Mouse (Mus musculus) urinary bladder, postnatal 14 days (tissue): ENCODE results near the gene Tmem131.
"Not testable (repeated sequence)": the region's sequence is repeated elsewhere in the genome, so short reads cannot be mapped to it uniquely, and the experiment has no call there.

ENCODE experiments used
- DNase-seq: peaks from one replicate; pipeline ENCODE4 v3.0.0; 2021; ENCODE audit warnings: low spot score

Tmem131 gene

DNA sequence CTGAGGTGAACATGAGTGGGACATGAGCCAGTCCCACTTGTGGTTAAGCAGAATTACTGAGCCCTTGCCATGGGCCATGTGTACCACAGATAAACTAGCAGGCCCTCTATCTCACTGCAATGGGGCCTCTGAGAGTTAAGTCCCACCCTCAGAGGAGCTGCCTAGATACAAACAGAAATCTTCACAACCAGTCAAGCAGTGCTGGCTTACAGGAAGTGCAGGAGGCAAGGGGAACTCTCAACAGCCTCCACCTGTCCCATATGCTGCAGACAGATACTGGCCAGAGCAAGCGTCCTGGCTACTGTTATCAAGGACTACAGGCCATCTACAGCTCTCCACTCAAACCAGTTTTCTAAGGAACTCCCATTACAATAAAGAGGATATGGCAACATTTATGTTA is 23.7 kb downstream of the Tmem131 start:
- DNase-seq: no peak

DNA sequence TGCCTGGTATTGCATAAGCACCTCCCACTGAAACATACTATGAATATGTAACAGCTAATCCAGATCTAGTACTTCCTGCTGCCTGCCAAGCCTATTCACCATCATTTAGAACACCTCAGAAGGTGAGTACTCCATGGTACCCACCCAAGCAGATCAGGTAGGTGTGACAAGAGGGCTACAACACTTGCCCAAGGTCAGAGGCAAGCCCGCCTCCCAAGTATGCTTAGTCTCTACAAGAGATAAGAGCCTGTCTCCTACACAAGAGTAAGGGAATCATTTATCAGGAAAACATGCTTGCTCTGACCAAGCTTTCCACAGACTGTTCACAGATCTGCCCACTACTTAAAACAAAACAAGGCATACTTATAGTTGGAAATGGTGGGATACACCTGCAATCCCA is 26.0 kb downstream of the Tmem131 start:
- no peak for DNase-seq

DNA sequence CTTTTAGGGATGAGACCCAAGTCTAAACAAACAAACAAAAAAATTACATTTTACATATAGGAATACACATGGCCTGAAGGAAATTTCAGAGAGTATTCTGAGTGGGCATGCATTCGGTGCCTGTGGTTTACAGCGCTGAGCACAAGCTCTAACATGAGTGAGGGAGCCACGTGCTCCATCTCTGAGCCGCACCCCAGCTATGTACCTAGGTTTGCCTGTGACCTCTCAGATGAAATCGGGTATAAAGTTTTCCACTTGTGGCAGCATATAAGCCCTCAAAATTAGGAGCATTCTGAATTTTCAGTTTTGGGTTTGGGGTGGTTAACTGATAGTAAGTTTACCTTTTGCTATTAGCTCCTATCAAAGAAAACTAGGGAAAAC is 28.3 kb downstream of the Tmem131 start:
- DNase-seq: no peak

DNA sequence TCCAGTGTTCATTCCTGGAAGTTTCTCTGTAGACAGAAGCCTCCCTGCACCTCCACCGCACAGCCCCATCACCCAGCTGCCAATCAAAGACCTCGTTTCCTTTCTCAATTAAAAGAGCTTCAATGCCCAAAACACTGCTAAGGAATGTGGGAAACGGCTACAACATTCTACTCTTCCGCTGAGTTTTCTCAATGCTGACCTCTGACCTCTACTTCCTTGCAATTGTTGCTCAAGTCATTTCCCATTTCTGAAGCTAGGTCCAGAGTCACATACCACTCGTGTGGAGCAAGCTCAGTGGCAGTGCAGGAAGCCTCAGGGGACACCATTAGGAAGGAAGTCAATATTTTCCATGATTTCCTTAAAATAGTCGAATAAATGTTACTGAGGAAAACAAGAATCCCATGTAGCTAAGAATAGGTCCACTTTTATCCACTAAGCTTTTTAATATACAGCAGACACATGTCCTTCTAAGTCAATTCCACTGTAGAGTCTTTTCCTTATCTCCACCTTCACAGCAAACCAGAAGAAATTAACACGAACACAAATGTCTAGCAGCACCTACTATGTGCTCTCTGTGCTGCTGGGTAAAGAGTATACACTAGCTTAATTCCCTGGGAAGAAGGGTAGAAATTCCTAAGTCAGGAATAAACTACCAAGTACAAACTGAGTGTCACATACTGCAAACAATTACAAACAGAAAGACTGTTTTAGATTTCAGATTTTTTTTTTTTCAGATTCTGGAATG is 28.8 kb downstream of the Tmem131 start:
- no peak for DNase-seq

DNA sequence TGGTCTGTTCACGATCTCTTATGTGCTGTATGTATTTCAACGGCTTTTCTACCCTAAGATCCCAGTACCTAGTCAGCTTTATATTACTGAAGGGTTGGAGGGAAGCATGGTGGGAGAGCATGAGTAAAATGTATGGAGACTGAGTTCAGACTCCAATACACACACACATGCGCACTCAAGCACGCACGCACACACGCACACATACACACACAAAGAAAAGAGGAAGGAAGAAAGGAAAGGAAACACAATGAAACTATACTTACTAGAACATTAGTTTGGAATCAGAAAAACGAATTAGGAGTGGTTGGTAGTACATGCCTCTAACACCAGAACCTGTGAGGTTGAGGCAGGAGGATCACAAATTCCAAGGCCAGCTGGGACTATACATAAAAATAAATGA is 29.7 kb downstream of the Tmem131 start:
- DNase-seq: no peak

DNA sequence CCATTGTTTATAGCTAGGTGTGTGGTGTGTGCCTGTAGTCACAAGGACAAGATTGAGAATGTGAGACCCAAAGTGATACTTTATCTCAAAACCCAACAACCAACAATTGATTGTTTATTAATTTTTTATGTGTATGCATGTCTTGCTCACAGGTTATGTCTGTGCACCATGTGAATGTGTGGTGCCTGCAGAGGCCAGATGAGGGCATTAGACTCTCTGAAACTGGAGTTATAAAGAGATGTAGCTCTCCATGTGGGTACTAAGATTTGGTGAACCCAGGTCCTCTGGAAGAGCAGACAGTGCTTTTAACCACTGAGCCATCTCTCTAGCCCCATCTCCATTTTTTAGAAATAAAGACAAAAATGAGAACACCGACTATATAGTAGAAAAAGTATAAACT is 31.2 kb downstream of the Tmem131 start:
- DNase-seq: no peak

DNA sequence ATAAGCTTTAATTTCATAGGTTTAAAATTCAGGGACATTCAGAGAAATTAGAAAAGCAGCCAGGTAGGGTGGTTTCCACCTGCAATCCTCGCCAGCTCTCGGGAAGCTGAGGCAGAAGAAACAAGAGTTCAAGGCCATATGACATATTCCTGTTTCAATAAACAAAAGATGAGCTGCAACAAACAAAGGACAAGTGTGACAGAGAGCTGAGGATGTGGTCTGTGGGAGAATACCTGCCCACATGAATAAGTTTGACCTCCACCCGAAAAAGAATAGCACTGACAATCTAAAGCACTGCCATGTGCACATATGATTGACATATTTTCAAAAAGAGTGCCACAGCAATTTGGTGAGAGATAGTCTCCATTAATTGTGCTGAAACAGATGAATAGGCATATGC is 31.9 kb downstream of the Tmem131 start:
- no peak for DNase-seq

DNA sequence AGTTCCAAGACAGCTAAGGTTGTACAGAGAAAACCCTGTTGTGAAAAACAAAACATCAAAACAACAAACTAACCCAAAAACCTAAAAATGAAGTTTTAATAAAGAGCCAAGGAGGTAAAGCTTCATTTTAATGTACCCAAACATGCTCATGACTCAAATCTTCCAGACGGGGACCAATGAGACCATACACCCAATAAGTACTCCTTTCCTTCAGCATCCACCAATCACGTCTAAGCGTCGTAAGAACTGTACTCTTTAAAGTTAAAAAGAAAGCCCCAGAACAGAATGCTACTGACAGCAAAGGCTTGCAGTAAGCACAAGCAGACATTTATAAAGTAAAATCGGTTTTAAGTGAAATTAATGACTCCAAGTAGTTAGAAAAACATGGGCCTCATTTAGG is 33.1 kb downstream of the Tmem131 start:
- DNase-seq: no peak

DNA sequence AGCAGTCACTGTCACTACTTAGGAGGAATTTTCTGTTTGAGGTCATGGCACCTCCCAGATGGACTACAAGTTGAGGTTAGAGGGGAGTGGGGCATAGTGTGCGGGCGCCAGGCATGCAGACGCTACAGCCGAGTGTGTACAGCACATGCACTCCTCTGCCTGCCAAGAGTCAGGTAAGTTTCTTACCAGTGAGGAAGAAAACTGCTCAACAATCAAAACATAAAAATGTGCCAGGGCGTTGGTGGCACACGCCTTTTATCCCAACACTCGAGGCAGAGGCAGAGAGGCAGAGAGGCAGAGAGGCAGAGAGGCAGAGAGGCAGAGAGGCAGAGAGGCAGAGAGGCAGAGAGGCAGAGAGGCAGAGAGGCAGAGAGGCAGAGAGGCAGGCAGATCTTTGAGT is 33.5 kb downstream of the Tmem131 start:
- DNase-seq: not testable (repeated sequence)

DNA sequence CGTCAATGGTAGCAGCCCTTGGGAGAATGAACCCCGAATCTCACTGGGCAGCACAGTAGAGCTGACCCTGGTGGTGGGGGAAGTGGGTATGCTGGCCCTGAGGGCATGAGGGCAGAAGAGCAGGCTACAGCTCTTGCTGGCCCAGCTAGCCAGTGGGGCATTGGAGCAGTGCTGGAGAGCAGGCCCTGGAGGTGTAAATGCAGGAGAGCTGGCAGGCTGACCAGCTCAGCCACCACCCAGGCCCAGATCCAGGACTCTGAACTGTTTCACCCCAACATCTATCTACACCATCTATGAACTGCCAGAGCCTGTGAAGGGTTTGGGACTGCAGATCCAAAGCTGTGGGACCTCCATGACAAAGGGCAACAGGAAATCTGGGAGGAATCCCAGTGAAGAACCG is 38.2 kb downstream of the Tmem131 start:
- DNase-seq: no peak

DNA sequence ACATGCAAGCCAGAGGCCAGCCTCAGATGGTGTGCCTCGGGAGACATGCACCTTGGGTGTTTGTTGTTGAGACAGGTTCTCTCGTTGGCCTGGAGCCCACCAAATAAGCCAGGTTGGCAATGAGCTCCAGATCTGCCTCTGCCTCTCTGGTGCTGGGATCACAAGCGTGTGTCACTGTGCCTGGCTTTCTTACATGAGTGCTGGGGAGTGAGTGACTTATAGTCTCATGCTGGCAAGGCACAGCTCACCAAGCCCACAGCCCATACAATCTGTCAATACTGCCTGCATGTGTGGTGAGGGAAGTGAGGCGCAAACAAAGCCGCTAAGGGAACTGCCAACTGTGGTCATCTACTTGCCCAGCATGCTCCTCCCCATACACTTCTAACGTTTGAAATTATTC is 39.0 kb downstream of the Tmem131 start:
- no peak for DNase-seq

DNA sequence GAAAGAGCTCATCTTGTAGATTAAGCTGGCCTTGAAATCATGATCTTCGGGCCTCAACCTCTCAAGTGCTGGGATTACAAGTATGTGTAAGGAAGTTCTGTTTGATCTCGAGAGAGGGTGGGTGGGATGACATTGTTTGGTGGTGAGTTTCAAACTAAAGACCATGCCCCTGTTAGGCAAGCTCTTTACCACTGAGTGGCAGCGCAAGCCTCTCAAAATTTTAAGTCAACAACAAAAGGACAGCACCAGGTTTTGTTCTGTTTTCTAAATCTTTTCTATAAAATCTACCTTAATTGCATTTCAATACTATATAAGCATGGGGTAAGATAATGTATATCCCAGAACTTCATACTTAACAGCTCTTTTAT is 39.4 kb downstream of the Tmem131 start:
- no peak for DNase-seq

DNA sequence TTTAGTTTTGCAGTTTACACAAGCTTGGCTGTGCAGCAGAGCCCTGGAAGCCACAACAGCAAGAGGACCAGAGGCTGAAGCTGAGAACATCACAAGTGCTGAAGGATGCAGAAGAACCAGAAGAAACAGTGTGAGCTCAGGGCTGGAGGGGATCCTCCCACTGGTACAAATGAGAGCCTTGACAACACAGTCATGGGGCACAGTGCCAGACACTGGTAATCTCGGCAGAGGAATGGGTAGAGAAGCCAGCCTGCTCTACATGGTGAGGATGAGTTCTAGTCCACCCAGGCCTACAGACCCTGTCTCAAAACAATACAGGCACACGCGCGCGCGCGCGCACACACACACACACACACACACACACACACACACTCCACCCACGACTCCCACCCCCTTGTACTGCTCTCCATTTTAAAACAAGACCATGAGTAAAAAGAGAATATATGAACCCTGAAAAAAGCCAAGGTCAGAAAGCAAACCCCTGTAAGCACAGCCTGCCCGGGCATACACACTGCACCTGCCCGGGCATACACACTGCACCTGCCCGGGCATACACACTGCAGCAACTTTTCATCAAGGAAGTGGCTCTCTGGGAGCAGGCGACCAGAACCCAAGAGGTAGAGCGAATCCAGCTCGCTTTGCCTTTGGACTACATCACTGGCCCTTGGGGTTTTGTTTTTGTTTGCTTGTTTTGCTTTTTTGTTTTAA is 39.9 kb downstream of the Tmem131 start:
- no peak for DNase-seq

DNA sequence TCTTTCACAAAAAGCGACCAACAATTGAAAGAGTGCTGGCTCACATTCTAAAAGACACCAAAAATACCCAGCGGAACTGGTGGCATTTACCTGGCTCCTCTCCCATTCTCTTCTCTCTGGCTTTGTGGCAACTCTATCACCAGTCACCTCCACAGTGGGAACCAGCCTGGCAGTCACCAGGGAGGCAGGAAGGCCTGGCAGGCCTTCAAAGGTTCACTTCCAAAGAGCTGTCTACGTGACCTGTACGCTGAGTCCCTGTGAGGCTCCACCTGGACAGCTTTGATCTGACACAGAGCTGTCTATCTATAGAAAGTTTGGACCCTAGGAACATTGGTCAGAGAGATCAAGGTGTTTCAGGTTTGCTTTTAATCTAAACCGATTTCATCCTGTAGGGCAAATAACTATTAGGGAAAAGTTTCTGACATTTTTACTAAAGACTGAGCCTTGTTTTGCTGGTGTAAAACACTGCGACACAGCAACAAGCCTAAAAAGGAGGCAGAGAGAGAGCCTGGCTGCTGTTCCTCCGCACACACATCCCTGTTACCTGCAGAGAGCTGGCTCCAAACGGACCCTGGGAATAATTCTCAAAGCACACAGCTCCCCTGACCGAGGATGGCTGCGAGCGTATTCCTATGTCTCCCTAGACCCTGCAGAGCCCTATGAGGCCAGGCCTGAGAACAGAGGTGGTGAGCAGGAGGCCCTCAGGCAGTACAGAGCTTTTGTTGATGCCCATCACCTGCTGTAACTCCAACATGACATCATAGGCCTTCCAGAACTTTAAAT is 40.7 kb downstream of the Tmem131 start:
- no peak for DNase-seq

DNA sequence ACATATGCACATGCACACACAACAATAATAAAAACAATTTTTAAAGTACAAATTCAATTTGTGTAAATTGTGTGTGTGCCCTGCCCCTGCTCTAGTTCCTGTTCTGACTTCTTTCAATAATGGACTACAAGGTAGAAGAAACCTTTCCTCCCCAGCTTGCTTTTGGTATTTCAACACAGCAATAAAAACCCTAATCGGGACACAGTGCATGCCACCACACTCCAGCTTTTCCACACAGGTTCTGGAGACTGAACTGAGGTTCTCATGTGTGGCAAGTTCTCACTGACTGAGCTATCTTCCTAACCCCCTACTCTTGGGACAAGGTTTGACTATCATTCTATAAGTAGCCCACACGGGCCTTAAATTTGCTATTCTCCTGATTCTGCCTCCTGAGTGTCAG is 43.8 kb downstream of the Tmem131 start:
- DNase-seq: no peak

DNA sequence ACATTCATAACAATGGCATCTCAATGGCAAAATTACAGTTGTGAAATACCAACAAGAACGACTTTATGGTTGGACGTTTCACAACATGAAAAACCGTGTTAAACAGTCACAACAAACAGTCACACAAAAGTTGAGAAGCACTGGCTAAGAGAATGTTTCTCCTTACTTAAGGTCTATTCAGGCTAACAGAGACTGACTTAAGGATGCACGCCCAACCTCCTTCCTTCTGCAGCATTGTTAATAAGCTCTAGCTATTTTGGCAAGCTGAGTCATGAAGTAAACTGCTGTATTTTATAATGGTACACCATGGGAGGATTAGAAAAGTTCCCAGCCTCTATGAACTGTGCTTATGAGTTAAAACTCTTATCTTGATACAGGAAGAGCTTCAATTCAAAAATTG is 47.0 kb downstream of the Tmem131 start:
- DNase-seq: no peak

DNA sequence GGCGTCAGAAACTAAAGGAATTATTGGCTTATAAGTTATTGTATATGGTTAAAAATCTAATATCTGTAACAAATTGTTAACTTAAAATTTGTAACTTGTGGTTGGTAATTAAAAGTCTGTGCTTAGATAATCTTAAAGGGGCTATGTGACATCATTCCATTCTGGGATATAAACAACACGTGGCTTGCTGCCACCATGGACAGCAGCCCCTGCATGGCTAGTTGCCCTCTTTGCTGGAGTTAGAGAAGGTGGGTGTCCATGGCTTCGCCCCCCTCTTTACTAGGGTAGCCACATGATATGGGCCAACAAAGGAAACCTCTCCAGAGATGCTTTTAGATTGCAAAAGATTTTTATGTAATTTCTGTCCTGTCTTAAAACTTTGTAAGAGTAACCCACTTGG is 48.0 kb downstream of the Tmem131 start:
- DNase-seq: no peak

DNA sequence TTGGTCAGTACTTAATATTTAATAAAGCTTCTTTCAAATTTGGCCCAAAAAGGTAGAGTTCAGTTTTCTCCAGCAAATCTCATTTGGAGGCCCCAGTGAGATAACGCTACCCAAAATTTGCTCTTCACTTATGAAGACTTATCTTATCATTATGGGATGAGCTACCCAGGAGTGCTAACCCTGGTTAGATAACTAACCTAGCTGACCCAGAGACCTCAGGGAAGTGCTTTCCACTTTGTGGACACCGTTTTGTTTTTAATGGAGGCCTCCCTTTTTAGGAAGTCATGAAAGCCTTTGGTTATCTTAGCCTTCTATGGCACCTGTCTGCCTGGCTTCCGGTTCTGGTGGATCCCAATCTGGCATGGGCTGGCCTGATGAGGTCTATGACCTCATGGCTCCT is 49.3 kb downstream of the Tmem131 start:
- no peak for DNase-seq

DNA sequence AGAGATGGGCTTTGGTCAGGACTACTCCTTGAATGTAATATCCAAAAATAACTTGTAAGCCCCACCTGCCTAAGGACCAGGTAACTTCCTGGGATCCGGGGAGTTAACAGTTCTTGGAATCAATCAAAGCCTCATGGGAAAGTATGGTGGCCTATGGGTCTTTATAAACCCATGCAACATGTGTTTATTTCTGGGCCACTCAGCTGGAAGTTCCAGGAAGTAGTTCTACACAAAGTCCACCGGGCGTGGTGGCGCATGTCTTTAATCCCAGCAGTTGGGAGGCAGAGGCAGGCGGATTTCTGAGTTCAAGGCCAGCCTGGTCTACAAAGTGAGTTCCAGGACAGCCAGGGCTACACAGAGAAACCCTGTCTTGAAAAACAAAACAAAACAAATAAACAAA is 49.7 kb downstream of the Tmem131 start:
- DNase-seq: not testable (repeated sequence)

DNA sequence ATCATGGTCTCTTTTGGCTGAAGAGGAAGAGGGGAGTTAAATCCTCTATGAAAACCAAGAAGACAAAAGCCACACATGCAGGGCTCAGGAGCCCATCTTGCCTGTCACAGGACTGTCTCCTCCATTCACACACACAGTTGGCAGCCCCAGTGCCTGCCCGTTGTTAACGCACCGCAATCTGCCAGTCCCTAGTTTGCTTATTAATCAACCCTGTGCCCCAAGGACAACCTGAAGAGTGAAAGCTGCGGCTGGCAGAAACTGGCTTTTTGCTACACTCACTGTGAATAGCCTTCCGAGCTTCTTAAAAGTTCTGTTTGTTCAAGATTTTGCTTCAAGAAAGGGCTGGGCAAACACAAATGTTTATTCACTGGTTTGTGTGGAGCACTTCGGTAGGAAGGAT is 50.3 kb downstream of the Tmem131 start:
- no peak for DNase-seq

DNA sequence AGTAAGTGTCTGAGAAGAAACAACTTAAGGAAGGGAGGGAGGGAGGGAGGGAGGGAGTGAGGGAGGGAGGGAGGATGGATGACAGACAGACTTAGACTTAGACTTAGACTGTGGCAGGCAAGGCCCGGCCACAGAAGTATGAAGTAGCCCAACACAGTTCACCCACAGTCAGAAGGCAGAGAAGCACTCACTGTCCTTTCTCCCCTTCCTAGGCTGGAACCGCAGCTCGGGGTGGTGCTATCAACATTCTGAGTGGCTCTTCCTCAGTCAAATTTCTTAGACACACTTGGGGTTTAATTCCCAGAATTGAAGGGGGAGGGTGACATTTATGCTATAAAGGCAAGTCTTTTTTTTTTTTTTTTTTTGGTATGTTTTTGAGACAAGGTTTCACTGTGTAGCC is 51.0 kb downstream of the Tmem131 start:
- DNase-seq: no peak

DNA sequence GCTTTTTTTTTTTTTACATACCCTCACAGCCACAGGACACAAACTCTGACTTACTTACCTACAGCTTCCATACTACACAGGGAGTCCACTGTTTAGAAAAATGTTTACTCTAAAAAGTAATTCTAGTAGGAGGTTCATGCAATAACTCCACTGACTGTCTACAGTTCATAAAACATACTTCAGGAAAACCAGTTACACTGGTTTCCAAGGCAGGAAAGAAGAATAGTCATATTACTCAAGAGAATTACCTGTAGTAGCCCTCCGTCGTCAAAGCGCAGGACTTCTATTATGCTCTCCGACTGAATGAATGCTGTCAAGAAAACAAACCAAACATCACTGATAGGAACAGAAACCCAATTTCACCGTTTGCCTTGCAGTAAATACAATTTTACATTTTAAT is 54.5 kb downstream of the Tmem131 start:
- DNase-seq: no peak

DNA sequence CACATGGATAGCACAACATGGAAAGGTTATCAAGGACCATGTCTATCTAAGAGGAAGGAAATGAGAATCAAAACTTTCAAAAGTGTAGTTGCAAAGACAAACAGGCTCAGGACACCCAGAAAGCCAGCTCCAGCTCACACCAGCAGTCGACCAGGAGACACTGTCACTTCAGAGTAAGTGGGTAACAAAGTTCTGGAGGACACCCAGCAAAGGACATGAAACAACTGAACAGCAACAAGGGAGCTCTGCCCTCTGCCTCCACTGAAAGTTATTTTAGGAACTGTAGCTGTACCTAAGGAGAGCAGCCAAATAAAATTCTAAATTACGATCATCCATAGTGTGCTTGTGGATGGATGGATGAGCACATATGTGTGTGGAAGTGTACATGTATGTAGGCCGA is 56.3 kb downstream of the Tmem131 start:
- no peak for DNase-seq
